In genomic region chr1:157019892-157020291, GRCm38 (mm10) we compare ENCODE assay signal across 13 mouse cellular contexts.
DNase-seq lines count a peak whose midpoint lies in the region; ATAC-seq lines count a peak whose summit lies in the region.
"Had no signal": no experiment of that assay in that cellular context is flagged by ENCODE, and none has a peak within 500 bp of the region (broad histone marks: within the 10 kb centered on the region; RNA-seq: fewer than 3 reads in every experiment).

No protein-coding gene starts in this region.

- no peak for ATAC-seq in hindbrain, embryonic 13.5 days (ENCODE audit: low FRiP score)
- ATAC-seq in common myeloid progenitor, adult 5-6 weeks (replicated peaks; ENCODE audit: low read depth, poor library complexity, severe bottlenecking): peak; percentile 37
- ATAC-seq in hindbrain, embryonic 14.5 days (ENCODE audit: low FRiP score): no peak
- ATAC-seq: intestine, postnatal 0 days had no signal

- no peak overlapping the region for H3K9ac ChIP-seq in hindbrain, embryonic 13.5 days
- H3K9ac ChIP-seq in hindbrain, embryonic 14.5 days: no peak overlapping the region
- H3K9ac ChIP-seq: embryonic facial prominence, embryonic 15.5 days; limb, embryonic 15.5 days; neural tube, embryonic 15.5 days had no signal

- no peak overlapping the region for H3K4me3 ChIP-seq in hindbrain, embryonic 10.5 days
- H3K4me3 ChIP-seq in hindbrain, embryonic 13.5 days: no peak overlapping the region
- no peak overlapping the region for H3K4me3 ChIP-seq in hindbrain, embryonic 14.5 days (replicated peaks; ENCODE audit: low read length)
- H3K4me3 ChIP-seq: embryonic facial prominence, embryonic 15.5 days; limb, embryonic 15.5 days; neural tube, embryonic 15.5 days had no signal

- H3K27ac ChIP-seq in hindbrain, embryonic 10.5 days: peak overlapping the region; percentile 56; the same call in 1 of the 2 replicates
- H3K27ac ChIP-seq in hindbrain, embryonic 13.5 days: no peak overlapping the region
- no peak overlapping the region for H3K27ac ChIP-seq in hindbrain, embryonic 14.5 days
- H3K27ac ChIP-seq: embryonic facial prominence, embryonic 15.5 days; limb, embryonic 15.5 days; neural tube, embryonic 15.5 days had no signal

- no peaks in the 10 kb centered on the region for H3K27me3 ChIP-seq in hindbrain, embryonic 10.5 days (ENCODE audit: insufficient read depth, poor library complexity, severe bottlenecking)
- H3K27me3 ChIP-seq in hindbrain, embryonic 13.5 days: no peaks in the 10 kb centered on the region
- no peaks in the 10 kb centered on the region for H3K27me3 ChIP-seq in hindbrain, embryonic 14.5 days (ENCODE audit: control insufficient read depth, insufficient read depth, low read length)
- H3K27me3 ChIP-seq: embryonic facial prominence, embryonic 15.5 days; limb, embryonic 15.5 days; neural tube, embryonic 15.5 days had no signal

- no peaks in the 10 kb centered on the region for H3K36me3 ChIP-seq in hindbrain, embryonic 10.5 days
- H3K36me3 ChIP-seq in hindbrain, embryonic 13.5 days: no peaks in the 10 kb centered on the region
- H3K36me3 ChIP-seq in hindbrain, embryonic 14.5 days (replicated peaks; ENCODE audit: control insufficient read depth, insufficient read depth): no peaks in the 10 kb centered on the region
- H3K36me3 ChIP-seq: embryonic facial prominence, embryonic 15.5 days; limb, embryonic 15.5 days; neural tube, embryonic 15.5 days had no signal

- 65% methylated on average over 7 of the region's 7 CpGs for WGBS in hindbrain, embryonic 10.5 days
- WGBS in hindbrain, embryonic 13.5 days: 56% methylated on average over 7 of the region's 7 CpGs
- WGBS in hindbrain, embryonic 14.5 days: 54% methylated on average over 7 of the region's 7 CpGs

- H3K4me2 ChIP-seq in hindbrain, embryonic 13.5 days: no peak overlapping the region
- H3K4me2 ChIP-seq in hindbrain, embryonic 14.5 days (replicated peaks): no peak overlapping the region
- H3K4me2 ChIP-seq: embryonic facial prominence, embryonic 15.5 days; limb, embryonic 15.5 days; midbrain, embryonic 11.5 days; neural tube, embryonic 15.5 days had no signal

- H3K4me1 ChIP-seq in hindbrain, embryonic 10.5 days (replicated peaks): peaks cover 46% of the 10 kb centered on the region
- H3K4me1 ChIP-seq in hindbrain, embryonic 13.5 days (replicated peaks): no peaks in the 10 kb centered on the region; the same call in 1 of the 2 replicates
- no peaks in the 10 kb centered on the region for H3K4me1 ChIP-seq in hindbrain, embryonic 14.5 days (replicated peaks; ENCODE audit: control insufficient read depth, insufficient read depth, low read length)
- H3K4me1 ChIP-seq: embryonic facial prominence, embryonic 15.5 days had no signal

- no peaks in the 10 kb centered on the region for H3K9me3 ChIP-seq in hindbrain, embryonic 10.5 days
- no peaks in the 10 kb centered on the region for H3K9me3 ChIP-seq in hindbrain, embryonic 13.5 days
- no peaks in the 10 kb centered on the region for H3K9me3 ChIP-seq in hindbrain, embryonic 14.5 days (ENCODE audit: control insufficient read depth, low read length)
- H3K9me3 ChIP-seq: embryonic facial prominence, embryonic 15.5 days; limb, embryonic 15.5 days; neural tube, embryonic 15.5 days had no signal

- no peak for DNase-seq in hindbrain, embryonic 10.5 days (ENCODE audit: low spot score)
- DNase-seq in thymus, postnatal 0 days (ENCODE audit: low spot score): peak; percentile 40
- no peak for DNase-seq in thymus, postnatal 36 days
- peak; percentile 58 for DNase-seq in telencephalon, adult 2 months (ENCODE audit: low read depth, low spot score)
- DNase-seq in hindbrain, embryonic 14.5 days (ENCODE audit: low spot score): no peak
- DNase-seq: cerebellum, adult 8-10 months had no signal

Comparison
In these comparisons a context has a peak if more than half of its experiments do, and no peak if none do; other contexts are left out.
1. DNase-seq: peak in thymus, postnatal 0 days (single experiment) and telencephalon, adult 2 months (single experiment); none in hindbrain, embryonic 10.5 days (single experiment), thymus, postnatal 36 days (0 of 2) and hindbrain, embryonic 14.5 days (single experiment).